Mouse (Mus musculus) cerebellum, adult 2 months (tissue): ENCODE data around the gene Osm.

ENCODE experiments used
- CTCF ChIP-seq: fragments of 200-500 bp; IDR thresholded peaks from 2 replicates; pipeline ENCODE4 v1.5.1; 2011; ENCODE audit warnings: low read depth, mild to moderate bottlenecking, control low read depth, low read length, moderate library complexity, borderline replicate concordance; ENCODE audit not compliant: insufficient read depth
- POLR2A ChIP-seq: fragments of 200-500 bp; IDR thresholded peaks from 2 replicates; pipeline ENCODE4 v1.6.1; 2011; ENCODE audit warnings: low read length, control low read depth, borderline replicate concordance; ENCODE audit not compliant: insufficient read depth

DNA sequence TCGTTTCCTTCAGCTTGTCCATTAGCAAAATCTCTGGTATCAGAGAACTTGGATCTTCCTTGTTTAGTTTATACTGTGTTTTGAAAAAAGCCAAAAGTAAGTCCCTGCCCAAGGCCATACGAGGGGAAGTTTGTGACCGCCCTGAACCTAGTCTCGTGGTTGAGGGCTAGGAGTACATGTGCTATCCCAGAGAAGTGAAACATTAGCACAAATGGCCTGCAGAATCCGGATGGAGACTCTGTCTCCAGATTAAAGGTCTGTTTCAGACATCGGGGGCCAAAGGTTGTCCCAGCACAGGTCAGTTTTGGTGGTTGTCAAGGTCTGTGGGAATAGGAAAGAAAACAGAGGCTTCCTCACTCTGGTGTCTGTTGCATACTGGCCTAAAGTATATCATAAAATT, 47.0 kb upstream of the Osm start:
- TF ChIP-seq POLR2A (no peak), CTCF (no peak)
